Mouse (Mus musculus): ENCODE measurements around the gene Naaladl2. TPM values are rescaled to one million over a fixed set of nuclear protein-coding genes. Genes with fewer than 3 reads are reported as not detected.

The Naaladl2 gene
- not detected in 2 replicates for polyA plus RNA-seq (2012)

- H3K36me3 ChIP-seq (ENCODE audit: control insufficient read depth), result no peaks in the 10 kb centered on the region
- H3K9me3 ChIP-seq (ENCODE audit: control insufficient read depth, low read length), result peaks cover 6% of the 10 kb centered on the region; the same call in 1 of the 2 replicates
- no peaks in the 10 kb centered on the region for H3K4me1 ChIP-seq (ENCODE audit: control insufficient read depth)
- H3K27me3 ChIP-seq (ENCODE audit: control insufficient read depth), result peaks cover 29% of the 10 kb centered on the region
- H3K4me3 ChIP-seq (replicated peaks), result peak within 1 kb of the TSS; percentile 30
- no peak for TF ChIP-seq GATA1 (IDR thresholded peaks at IDR 0.05; ENCODE audit: low read length)
- TF ChIP-seq TAL1 (IDR thresholded peaks at IDR 0.05; ENCODE audit: low read length), result no peak
Observed at GRCm38 (mm10) chr3:25143555-25144311, at the start of gene Naaladl2. TSS of gene Naaladl2 (minus strand) at chr3:25144261.

DNA sequence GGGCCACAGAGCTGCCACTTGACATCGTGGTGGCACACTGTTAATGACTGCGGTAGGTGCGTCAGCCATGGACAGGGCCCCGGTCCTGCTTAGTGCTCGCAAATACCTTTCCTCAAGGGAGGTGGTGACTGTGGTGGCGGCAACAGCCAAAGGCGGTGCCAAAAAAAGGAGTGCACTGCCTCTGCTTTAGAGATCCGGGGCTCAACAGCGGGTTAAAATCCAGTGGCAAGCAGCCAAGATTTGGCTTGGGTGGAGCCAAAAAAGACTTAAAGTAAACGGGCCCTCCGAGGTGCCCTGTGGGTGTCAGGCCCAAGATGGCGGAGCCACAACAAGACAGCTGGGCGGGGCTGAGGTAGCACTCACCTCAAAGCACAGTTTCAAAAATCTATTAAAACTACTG lies 7.7 kb upstream of the Naaladl2 start:
- TF ChIP-seq TAL1 (IDR thresholded peaks at IDR 0.05; ENCODE audit: low read length) (no peak), GATA1 (IDR thresholded peaks at IDR 0.05; ENCODE audit: low read length) (no peak)
- Histone ChIP-seq H3K36me3 (ENCODE audit: control insufficient read depth) (no peaks in the 10 kb centered on the region), H3K4me3 (replicated peaks) (no peak overlapping the region), H3K4me1 (ENCODE audit: control insufficient read depth) (no peaks in the 10 kb centered on the region), H3K9me3 (ENCODE audit: control insufficient read depth, low read length) (peaks cover 16% of the 10 kb centered on the region), H3K27me3 (ENCODE audit: control insufficient read depth) (no peaks in the 10 kb centered on the region)

GRCm38 (mm10) chr3:25147271-25147670 lies 3.2 kb upstream of the Naaladl2 start:
- TF ChIP-seq TAL1 (IDR thresholded peaks at IDR 0.05; ENCODE audit: low read length) (no peak), GATA1 (IDR thresholded peaks at IDR 0.05; ENCODE audit: low read length) (no peak)
- no peaks in the 10 kb centered on the region for H3K4me1 ChIP-seq (ENCODE audit: control insufficient read depth)

DNA sequence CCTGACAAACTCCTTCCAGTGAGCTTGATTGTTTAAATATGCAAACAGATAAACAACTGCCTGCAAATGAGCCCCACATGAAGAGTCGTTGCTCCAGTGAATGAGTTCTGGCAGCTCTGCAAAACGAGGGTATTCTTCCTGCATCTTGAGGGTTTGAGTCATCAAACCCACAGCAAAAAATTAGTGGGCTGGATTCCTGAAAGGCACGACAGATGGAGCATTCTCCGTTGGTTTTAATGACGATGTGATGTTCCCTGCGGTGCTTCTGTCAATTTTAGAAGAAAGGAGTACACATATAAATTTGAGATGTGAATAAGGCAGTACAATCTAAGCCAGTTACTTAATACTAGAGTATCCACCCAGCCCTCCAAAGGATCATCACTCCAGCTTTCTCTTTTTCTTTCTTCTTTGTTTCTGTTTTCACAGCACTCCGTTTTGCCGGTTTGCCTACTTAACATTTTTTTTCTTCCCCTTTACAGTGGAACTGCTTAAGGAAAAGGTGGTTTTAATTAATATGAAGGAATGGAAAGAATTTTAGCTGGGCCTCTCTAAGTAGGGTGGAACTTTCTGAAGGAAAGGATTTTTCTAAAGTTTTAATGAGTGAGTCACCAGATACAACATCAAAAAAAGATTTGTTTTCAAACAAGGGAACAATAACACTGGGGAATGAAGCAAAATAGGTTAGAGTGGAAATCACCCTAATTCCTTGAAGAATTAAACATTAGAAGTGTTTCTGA lies 1.1 kb upstream of the Naaladl2 start:
- H3K4me1 ChIP-seq (ENCODE audit: control insufficient read depth), result no peaks in the 10 kb centered on the region
- H3K27me3 ChIP-seq (ENCODE audit: control insufficient read depth), result peaks cover 29% of the 10 kb centered on the region
- TF ChIP-seq TAL1 (IDR thresholded peaks at IDR 0.05; ENCODE audit: low read length), result no peak
- TF ChIP-seq GATA1 (IDR thresholded peaks at IDR 0.05; ENCODE audit: low read length), result no peak
- peaks cover 10% of the 10 kb centered on the region for H3K9me3 ChIP-seq (ENCODE audit: control insufficient read depth, low read length)
- H3K4me3 ChIP-seq (replicated peaks), result no peak overlapping the region
- H3K36me3 ChIP-seq (ENCODE audit: control insufficient read depth), result no peaks in the 10 kb centered on the region

More at GRCm38 (mm10) chr3:25147271-25147670, 3.2 kb upstream of the Naaladl2 start:
- H3K9me3 ChIP-seq (ENCODE audit: control insufficient read depth, low read length), result peaks cover 15% of the 10 kb centered on the region
- no peaks in the 10 kb centered on the region for H3K36me3 ChIP-seq (ENCODE audit: control insufficient read depth)
- H3K4me3 ChIP-seq (replicated peaks), result no peak overlapping the region
- peaks cover 28% of the 10 kb centered on the region for H3K27me3 ChIP-seq (ENCODE audit: control insufficient read depth)

GRCm38 (mm10) chr3:25143111-25143510 lies 950 bp downstream of the Naaladl2 start:
- Histone ChIP-seq H3K4me3 (replicated peaks) (no peak overlapping the region), H3K4me1 (ENCODE audit: control insufficient read depth) (no peaks in the 10 kb centered on the region), H3K27me3 (ENCODE audit: control insufficient read depth) (peaks cover 29% of the 10 kb centered on the region), H3K9me3 (ENCODE audit: control insufficient read depth, low read length) (peaks cover 6% of the 10 kb centered on the region; the same call in 1 of the 2 replicates), H3K36me3 (ENCODE audit: control insufficient read depth) (no peaks in the 10 kb centered on the region)
- TF ChIP-seq GATA1 (IDR thresholded peaks at IDR 0.05; ENCODE audit: low read length), result no peak
- no peak for TF ChIP-seq TAL1 (IDR thresholded peaks at IDR 0.05; ENCODE audit: low read length)

GRCm38 (mm10) chr3:25131848-25132247 lies 12.2 kb downstream of the Naaladl2 start:
- TF ChIP-seq GATA1 (IDR thresholded peaks at IDR 0.05; ENCODE audit: low read length) (no peak), TAL1 (IDR thresholded peaks at IDR 0.05; ENCODE audit: low read length) (no peak)
- H3K9me3 ChIP-seq (ENCODE audit: control insufficient read depth, low read length), result peaks cover 2% of the 10 kb centered on the region; the same call in 1 of the 2 replicates

DNA sequence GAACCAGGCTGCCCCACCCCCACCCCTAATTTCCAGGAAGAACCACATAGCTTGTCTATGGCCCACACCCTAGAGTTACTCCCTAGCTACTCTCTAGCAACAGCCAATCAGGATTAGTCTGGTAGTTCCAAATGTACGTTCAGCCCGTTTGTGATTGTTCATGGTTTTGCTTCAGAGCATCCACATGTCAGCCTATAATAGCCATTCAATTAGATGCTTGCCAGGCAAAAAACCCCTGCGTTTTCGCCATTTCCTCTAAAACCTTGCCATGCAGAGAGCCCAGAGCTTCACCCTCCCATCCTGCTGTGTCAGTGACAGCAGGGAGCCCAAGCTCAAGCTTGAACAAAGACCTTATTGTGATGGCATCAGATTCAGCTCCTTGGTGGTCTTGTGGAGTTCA lies 16.2 kb downstream of the Naaladl2 start:
- no peaks in the 10 kb centered on the region for H3K4me1 ChIP-seq (ENCODE audit: control insufficient read depth)
- TF ChIP-seq GATA1 (IDR thresholded peaks at IDR 0.05; ENCODE audit: low read length) (no peak), TAL1 (IDR thresholded peaks at IDR 0.05; ENCODE audit: low read length) (no peak)
- no peaks in the 10 kb centered on the region for H3K27me3 ChIP-seq (ENCODE audit: control insufficient read depth)
- peaks cover 2% of the 10 kb centered on the region; the same call in 1 of the 2 replicates for H3K9me3 ChIP-seq (ENCODE audit: control insufficient read depth, low read length)
- no peak overlapping the region for H3K4me3 ChIP-seq (replicated peaks)
- H3K36me3 ChIP-seq (ENCODE audit: control insufficient read depth), result no peaks in the 10 kb centered on the region

More at GRCm38 (mm10) chr3:25131848-25132247, 12.2 kb downstream of the Naaladl2 start:
- no peaks in the 10 kb centered on the region for H3K4me1 ChIP-seq (ENCODE audit: control insufficient read depth)
- H3K27me3 ChIP-seq (ENCODE audit: control insufficient read depth), result no peaks in the 10 kb centered on the region
- H3K4me3 ChIP-seq (replicated peaks), result no peak overlapping the region
- H3K36me3 ChIP-seq (ENCODE audit: control insufficient read depth), result no peaks in the 10 kb centered on the region

DNA sequence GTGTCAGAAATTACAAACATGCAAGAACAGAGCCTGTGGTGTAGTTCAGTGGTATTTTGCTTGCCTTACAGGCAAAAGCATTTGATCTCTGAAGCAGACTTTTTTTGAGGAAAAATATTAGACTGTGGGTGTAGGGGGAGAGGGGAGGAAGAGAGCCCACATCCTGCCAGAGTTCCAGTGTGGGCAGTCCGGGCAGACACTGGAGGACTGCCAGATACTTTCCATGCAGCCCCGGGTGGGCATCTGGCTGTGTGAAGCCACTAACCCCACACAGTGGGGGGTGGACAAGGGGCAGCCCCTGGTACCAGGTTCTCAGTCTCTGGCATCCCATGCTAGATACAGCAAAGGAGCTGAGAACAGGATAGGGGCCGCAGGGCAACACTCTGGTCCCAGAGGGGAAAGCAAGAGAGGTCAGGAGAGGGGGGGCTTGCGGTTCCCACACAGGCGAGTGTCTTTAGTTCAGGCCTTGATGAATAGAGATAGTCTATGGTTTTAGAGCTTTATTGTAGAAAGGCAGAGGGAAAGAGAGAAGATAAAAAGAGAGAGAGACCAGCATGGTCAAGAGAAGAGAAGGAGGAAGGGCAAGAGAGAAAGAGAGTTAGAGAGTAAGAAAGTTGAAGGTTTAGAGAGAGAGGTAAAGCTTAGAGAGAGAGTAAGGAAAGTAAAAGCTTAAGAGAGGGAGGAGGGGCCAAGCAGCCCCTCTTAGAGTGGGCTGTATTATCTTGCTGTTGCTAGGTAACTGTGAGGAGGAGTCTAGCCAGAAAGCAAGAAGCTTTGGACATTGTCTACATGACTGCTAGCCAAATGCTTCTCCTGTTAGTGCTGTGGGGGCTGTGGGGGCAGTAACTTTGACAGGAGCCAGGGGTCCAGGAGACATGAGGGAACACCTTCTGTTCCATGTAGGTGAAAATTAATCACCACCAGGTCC lies 18.9 kb downstream of the Naaladl2 start:
- Histone ChIP-seq H3K9me3 (ENCODE audit: control insufficient read depth, low read length) (peaks cover 2% of the 10 kb centered on the region; the same call in 1 of the 2 replicates), H3K27me3 (ENCODE audit: control insufficient read depth) (no peaks in the 10 kb centered on the region), H3K4me3 (replicated peaks) (no peak overlapping the region), H3K4me1 (ENCODE audit: control insufficient read depth) (no peaks in the 10 kb centered on the region), H3K36me3 (ENCODE audit: control insufficient read depth) (no peaks in the 10 kb centered on the region)
- TF ChIP-seq GATA1 (IDR thresholded peaks at IDR 0.05; ENCODE audit: low read length), result no peak
- TF ChIP-seq TAL1 (IDR thresholded peaks at IDR 0.05; ENCODE audit: low read length), result no peak

Measured in erythroblast, embryonic 14.5 days (primary cell).